Mouse (Mus musculus) liver, embryonic 12.5 days (tissue): Measurements from ENCODE around the gene Sbf2. TPM values are rescaled to one million over a fixed set of nuclear protein-coding genes. Genes with fewer than 3 reads are reported as not detected.

Experiments used
- ATAC-seq: fragments of 200-750 bp; cut with Nextera tagmentation; 2 replicates; pipeline ENCODE4 v1.8.0; 2017; ENCODE audit warnings: moderate number of reproducible peaks, mild to moderate bottlenecking, moderate library complexity
- H3K27ac ChIP-seq: fragments of 300-500 bp; sonication (generic); 2 replicates; pipeline ENCODE4 v1.5.1; 2016; ENCODE audit warnings: mild to moderate bottlenecking
- H3K27me3 ChIP-seq: fragments of 300-500 bp; sonication (generic); replicated peaks from 2 replicates; pipeline ENCODE4 v1.6.1; 2016; ENCODE audit warnings: mild to moderate bottlenecking, moderate library complexity
- H3K36me3 ChIP-seq: fragments of 300-500 bp; sonication (generic); 2 replicates; pipeline ENCODE4 v1.6.1; 2016; ENCODE audit warnings: mild to moderate bottlenecking, moderate library complexity
- H3K4me1 ChIP-seq: fragments of 300-500 bp; sonication (generic); 2 replicates; pipeline ENCODE4 v1.6.1; 2016
- H3K4me2 ChIP-seq: fragments of 300-500 bp; sonication (generic); 2 replicates; pipeline ENCODE4 v1.6.1; 2016; ENCODE audit warnings: mild to moderate bottlenecking, moderate library complexity
- H3K4me3 ChIP-seq: fragments of 300-500 bp; sonication (generic); 2 replicates; pipeline ENCODE4 v1.5.1; 2016; ENCODE audit warnings: mild to moderate bottlenecking, moderate library complexity
- H3K9ac ChIP-seq: fragments of 300-500 bp; sonication (generic); 2 replicates; pipeline ENCODE4 v1.6.1; 2016; ENCODE audit warnings: mild to moderate bottlenecking, moderate library complexity
- H3K9me3 ChIP-seq: fragments of 300-500 bp; sonication (generic); replicated peaks from 2 replicates; pipeline ENCODE4 v1.6.1; 2016; ENCODE audit warnings: mild to moderate bottlenecking, moderate library complexity
- WGBS: fragments of 180-500 bp; shearing (Covaris S2); methylation state at CpG from one replicate; pipeline ENCODE4 v1.1.7; 2016; ENCODE audit not compliant: insufficient replicate concordance; 5-methylcytosine and 5-hydroxymethylcytosine counted together
- polyA plus RNA-seq: library from polyadenylated mRNA; unstranded; fragments of >200 nt; fragmentation: Nextera tagmentation; extraction: Ambion mirVana; gene quantifications from 2 replicates; pipeline ENCODE4 v1.2.1, GENCODE M21; 2016

The Sbf2 gene
- 7.2 and 9.2 TPM in 2 replicates for polyA plus RNA-seq

DNA sequence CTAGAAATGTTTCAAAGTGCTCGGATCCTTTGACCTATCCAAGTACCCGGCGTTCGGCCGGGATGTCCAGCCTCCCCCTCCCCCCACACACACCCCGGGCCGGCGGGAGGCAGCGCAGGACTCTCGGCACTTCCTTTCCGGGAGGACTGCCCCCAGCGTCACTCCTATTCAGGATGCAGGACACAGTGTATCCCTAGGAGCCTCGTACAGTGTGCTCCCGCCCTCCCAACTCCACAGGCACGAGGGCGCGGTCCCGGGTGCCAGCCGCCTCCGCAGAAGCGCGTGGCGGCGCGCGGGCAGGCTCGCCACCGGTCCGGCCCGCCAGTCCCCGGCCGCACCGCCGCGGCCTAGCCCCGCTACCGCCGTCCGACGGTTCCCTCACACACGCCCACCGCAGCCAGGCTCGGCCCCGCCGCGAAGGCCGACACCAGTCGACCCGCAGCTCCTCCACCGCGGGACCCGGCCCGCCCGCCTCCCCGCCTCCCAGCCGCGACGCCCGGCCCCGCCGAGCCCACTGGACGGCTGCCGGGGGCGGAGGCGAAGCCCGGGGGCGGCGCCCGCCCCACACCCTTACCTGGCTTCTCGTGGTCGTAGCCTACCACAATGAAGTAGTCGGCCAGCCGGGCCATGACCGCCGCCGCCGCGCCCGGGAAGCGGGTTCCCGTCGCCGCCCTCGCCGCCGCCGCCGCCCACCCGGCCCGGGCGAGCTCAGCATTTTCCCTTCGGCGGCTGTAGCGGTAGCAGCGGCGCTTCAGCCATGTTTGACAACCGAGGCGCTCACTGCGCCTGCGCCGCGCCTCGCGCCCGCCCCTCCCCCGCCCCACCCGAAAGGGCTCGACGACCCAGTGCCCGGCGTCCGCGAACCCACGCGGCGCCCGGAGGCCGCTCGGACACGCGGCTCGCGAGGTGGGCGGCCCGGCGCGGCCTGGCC is at the start of gene Sbf2:
Sbf2 (minus strand) TSS at position 790 of the 931 bp plus-strand sequence.
- Histone ChIP-seq H3K4me3 (peak within 1 kb of the TSS; percentile 62), H3K4me2 (peak within 1 kb of the TSS; percentile 73), H3K27me3 (peaks cover 81% of the 10 kb centered on the region), H3K36me3 (no peaks in the 10 kb centered on the region), H3K9ac (peak within 1 kb of the TSS; percentile 64), H3K9me3 (no peaks in the 10 kb centered on the region), H3K4me1 (peaks cover 38% of the 10 kb centered on the region), H3K27ac (peak within 1 kb of the TSS; percentile 89)
- peak; percentile 76 for ATAC-seq
- under 1% methylated on average over 120 of the region's 127 CpGs for WGBS

- H3K36me3 ChIP-seq = no peaks in the 10 kb centered on the region
- no peaks in the 10 kb centered on the region for H3K9me3 ChIP-seq
- H3K4me2 ChIP-seq = no peak overlapping the region
- H3K4me3 ChIP-seq = no peak overlapping the region
- no peak overlapping the region for H3K27ac ChIP-seq
- H3K4me1 ChIP-seq = no peaks in the 10 kb centered on the region
- 46% methylated on average over 3 of the region's 3 CpGs for WGBS
- no peak overlapping the region for H3K9ac ChIP-seq
- no peak for ATAC-seq
- no peaks in the 10 kb centered on the region for H3K27me3 ChIP-seq
Observed at GRCm38 (mm10) chr7:110658378-110658928, 43.7 kb upstream of the Sbf2 start.

DNA sequence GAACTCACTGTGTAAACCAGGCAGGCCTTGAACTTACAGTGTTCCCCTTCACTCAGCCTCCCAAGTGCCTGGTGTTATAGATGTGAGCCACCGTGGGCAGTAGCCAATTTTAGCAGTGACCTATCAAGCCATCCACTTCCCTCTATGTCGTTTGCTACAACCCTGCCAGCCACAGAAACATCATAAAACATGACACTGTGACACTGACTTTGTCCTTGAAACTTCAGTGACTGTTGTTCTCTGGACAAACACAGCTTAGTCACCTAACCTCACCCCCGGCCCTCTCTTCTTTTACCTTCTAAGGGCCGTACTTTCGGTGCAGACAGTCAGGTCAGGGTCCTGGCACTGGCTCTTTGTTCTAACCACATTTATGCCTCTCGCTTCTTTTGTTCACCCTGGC is 41.2 kb upstream of the Sbf2 start:
- no peaks in the 10 kb centered on the region for H3K4me1 ChIP-seq
- H3K9me3 ChIP-seq = no peaks in the 10 kb centered on the region
- H3K36me3 ChIP-seq = no peaks in the 10 kb centered on the region
- no peak for ATAC-seq
- no peak overlapping the region for H3K27ac ChIP-seq
- no peaks in the 10 kb centered on the region for H3K27me3 ChIP-seq
- no peak overlapping the region for H3K4me3 ChIP-seq
- H3K4me2 ChIP-seq = no peak overlapping the region
- no peak overlapping the region for H3K9ac ChIP-seq
- 44% methylated on average over 6 of the region's 6 CpGs for WGBS

DNA sequence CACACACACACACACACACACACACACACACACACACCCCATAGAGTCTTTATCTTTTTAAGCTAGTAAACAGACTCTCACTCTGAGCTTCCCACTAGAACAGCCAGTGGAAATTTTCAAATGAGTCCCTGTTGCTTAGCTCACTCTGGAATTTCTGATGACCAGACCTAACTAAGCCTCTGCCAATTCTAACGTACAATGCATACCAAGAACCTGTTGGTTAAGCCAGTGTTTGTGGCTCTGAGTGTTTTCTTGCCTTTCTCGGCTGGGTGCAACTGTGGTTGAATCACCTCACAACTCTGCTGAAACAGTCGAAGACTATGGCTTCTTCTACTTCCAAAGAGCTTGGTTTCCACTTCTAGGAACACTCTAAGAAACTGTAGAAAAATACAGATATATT is 40.5 kb upstream of the Sbf2 start:
- Histone ChIP-seq H3K4me1 (no peaks in the 10 kb centered on the region), H3K9ac (no peak overlapping the region), H3K27me3 (no peaks in the 10 kb centered on the region), H3K27ac (no peak overlapping the region), H3K4me2 (no peak overlapping the region), H3K9me3 (no peaks in the 10 kb centered on the region), H3K4me3 (no peak overlapping the region), H3K36me3 (no peaks in the 10 kb centered on the region)
- no peak for ATAC-seq
- WGBS = 61% methylated on average over 3 of the region's 3 CpGs

DNA sequence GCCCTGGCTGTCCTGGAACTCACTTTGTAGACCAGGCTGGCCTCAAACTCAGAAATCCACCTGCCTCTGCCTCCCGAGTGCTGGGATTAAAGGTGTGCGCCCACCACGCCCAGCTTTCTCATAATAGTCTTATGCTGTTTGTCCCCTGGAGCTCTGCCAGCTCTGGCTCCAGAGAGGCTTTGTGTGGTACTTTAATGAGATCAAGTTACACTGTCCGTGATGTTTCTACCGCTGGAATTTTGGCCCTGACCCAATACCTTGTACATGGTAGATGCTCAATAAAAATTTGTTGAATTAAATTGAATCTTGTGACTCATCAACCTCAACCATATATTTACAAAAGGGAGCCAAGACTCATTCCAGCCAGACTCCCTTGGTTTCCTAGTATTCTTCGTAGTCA is 36.4 kb upstream of the Sbf2 start:
- 64% methylated on average over 6 of the region's 6 CpGs for WGBS
- H3K27ac ChIP-seq = no peak overlapping the region
- ATAC-seq = no peak
- no peak overlapping the region for H3K4me3 ChIP-seq
- H3K4me2 ChIP-seq = no peak overlapping the region
- H3K9ac ChIP-seq = no peak overlapping the region
- peaks cover 5% of the 10 kb centered on the region; the same call in 1 of the 2 replicates for H3K9me3 ChIP-seq
- no peaks in the 10 kb centered on the region for H3K36me3 ChIP-seq
- no peaks in the 10 kb centered on the region for H3K27me3 ChIP-seq
- no peaks in the 10 kb centered on the region for H3K4me1 ChIP-seq

GRCm38 (mm10) chr7:110650491-110650890 is 35.8 kb upstream of the Sbf2 start:
- ATAC-seq = no peak
- Histone ChIP-seq H3K27ac (no peak overlapping the region), H3K4me2 (no peak overlapping the region), H3K27me3 (no peaks in the 10 kb centered on the region), H3K4me1 (no peaks in the 10 kb centered on the region), H3K9ac (no peak overlapping the region), H3K9me3 (peaks cover 5% of the 10 kb centered on the region; the same call in 1 of the 2 replicates), H3K36me3 (no peaks in the 10 kb centered on the region), H3K4me3 (no peak overlapping the region)
- 57% methylated on average over 4 of the region's 4 CpGs for WGBS

DNA sequence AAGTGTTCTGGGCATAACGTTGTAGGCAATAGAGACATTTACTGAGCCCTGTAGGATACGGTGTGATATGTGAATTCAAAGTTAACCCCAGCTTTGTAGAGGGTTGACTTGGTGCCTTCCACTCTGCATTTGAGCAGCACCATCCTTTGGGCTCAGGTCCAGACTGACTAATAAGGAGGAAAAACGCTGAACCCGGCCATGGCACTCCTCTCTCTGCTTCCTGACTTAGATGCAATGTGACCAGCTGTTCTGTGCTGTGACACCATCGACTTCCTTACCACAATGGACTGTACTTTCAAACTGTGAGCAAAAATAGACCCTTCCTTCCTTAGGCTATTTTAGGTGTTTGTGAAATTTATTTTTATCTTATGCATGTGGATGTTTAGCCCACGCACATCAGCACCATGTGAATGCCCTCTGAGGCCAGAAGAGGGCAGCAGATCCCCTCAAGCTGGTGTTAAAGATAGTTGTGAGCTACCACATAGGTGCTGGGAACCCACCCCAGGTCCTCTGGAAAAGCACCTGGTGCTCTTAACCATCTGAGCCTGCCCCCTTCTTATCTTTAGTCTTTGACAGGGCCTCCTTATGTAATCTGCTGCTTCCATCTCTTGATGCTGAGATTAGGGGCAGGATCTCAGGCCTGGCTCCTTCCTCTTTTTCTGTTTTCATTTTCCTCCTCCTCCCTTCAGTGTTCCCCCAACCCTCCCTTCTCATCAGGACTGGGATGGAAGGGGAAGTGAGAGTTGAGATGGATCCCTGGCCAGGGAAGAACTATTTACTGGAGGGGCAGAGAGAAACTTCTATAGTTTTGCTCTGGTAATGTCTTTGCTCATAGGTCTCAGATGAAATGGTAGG is 34.6 kb upstream of the Sbf2 start:
- H3K4me1 ChIP-seq = no peaks in the 10 kb centered on the region
- no peak overlapping the region for H3K27ac ChIP-seq
- WGBS = 56% methylated on average over 6 of the region's 6 CpGs
- H3K36me3 ChIP-seq = no peaks in the 10 kb centered on the region
- H3K27me3 ChIP-seq = no peaks in the 10 kb centered on the region
- no peak for ATAC-seq
- no peak overlapping the region for H3K4me3 ChIP-seq
- H3K9ac ChIP-seq = no peak overlapping the region
- H3K9me3 ChIP-seq = peaks cover 5% of the 10 kb centered on the region; the same call in 1 of the 2 replicates
- H3K4me2 ChIP-seq = no peak overlapping the region

DNA sequence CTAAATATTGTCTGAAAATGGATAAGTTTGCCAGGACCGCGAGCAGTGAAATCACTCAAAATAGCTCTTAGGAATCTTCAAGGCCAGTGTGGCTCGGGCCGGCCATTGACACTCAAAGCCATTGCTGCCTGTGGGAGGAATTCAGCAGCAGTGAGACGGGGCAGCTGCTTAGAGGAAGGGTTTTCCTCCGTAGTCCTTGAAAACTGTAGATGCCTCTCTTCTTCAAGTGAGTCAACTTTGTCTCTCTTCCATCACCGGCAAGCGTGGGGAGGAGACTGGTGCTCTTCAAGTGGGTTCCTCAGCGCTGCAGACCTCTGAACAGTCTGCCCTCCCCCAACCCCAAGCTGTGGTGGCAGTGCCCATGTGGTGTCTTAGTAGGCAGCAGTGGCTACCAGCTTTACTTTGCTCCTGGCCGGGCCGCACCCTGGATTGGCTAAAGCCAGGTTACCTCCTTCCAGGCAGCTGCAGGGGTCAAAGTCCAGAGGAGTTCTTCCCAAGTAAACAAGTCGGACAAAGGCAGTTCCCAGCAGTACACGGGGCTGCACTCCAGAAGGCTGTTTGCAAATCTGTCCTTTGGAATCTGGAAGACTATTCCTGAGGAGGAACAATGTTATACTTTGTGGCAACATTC is 33.8 kb upstream of the Sbf2 start:
- Histone ChIP-seq H3K4me3 (no peak overlapping the region), H3K4me1 (no peaks in the 10 kb centered on the region), H3K27ac (no peak overlapping the region), H3K4me2 (no peak overlapping the region), H3K9me3 (peaks cover 5% of the 10 kb centered on the region; the same call in 1 of the 2 replicates), H3K9ac (no peak overlapping the region), H3K27me3 (no peaks in the 10 kb centered on the region), H3K36me3 (no peaks in the 10 kb centered on the region)
- 69% methylated on average over 13 of the region's 13 CpGs for WGBS
- ATAC-seq = 0 out of 2 replicates have a peak, but pooled peaks have one; percentile 30

DNA sequence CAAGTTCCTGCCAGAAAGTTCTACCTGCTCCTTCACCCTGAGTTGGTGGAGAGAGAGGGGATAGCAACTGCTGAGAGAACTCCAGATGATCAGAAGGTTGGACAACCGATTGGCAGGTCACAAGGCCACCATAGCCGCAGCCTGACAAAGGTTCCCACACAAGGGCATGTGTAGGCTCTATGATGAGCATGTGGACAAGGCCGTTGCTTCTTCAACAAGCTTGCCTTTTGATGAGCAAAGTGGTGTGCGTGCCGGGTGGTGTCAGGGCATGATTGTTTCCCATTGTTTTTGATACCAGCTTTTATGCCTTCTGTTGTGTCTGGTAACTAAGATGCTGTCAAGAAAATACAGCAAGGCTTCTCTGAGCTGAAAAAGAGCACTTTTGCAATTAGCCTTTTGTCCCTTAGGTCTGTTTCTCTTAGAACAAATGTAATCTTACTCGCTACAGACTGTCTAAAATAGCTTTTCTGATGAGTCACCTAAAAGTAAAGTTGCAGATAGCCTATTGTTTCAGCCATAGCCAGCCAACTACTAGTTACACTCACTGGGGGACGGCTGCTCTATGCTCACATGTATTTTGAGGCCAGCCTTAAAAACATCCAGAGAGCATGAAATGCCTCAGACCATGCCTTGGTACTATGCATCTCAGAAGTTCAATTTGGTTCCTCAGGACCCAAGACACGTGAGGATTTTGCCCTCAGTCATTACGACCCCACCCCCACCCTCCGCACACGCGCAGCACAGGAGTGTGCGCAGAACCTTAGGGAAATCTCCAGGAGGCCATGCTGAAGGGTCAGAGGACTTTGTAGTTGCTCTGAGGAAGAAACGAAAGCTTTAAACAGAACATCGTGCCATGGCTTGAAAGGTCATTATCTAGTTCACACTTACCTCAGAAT is 33.1 kb upstream of the Sbf2 start:
- ATAC-seq = no peak
- no peak overlapping the region for H3K27ac ChIP-seq

GRCm38 (mm10) chr7:110646611-110647407 is 32.1 kb upstream of the Sbf2 start:
- no peak overlapping the region for H3K4me3 ChIP-seq
- H3K9ac ChIP-seq = no peak overlapping the region
- H3K27me3 ChIP-seq = no peaks in the 10 kb centered on the region
- H3K36me3 ChIP-seq = no peaks in the 10 kb centered on the region
- H3K4me1 ChIP-seq = no peaks in the 10 kb centered on the region
- no peak for ATAC-seq
- H3K4me2 ChIP-seq = no peak overlapping the region
- 68% methylated on average over 8 of the region's 8 CpGs for WGBS
- peaks cover 5% of the 10 kb centered on the region; the same call in 1 of the 2 replicates for H3K9me3 ChIP-seq
- H3K27ac ChIP-seq = no peak overlapping the region

More for the DNA sequence above, 33.1 kb upstream of the Sbf2 start:
- no peaks in the 10 kb centered on the region for H3K27me3 ChIP-seq
- H3K36me3 ChIP-seq = no peaks in the 10 kb centered on the region
- no peaks in the 10 kb centered on the region for H3K4me1 ChIP-seq
- H3K9ac ChIP-seq = no peak overlapping the region
- H3K4me3 ChIP-seq = no peak overlapping the region
- H3K9me3 ChIP-seq = peaks cover 5% of the 10 kb centered on the region; the same call in 1 of the 2 replicates
- no peak overlapping the region for H3K4me2 ChIP-seq
- 68% methylated on average over 15 of the region's 15 CpGs for WGBS
